Mouse (Mus musculus): Measurements from ENCODE around the gene Mcat. TPM values are rescaled to one million over a fixed set of nuclear protein-coding genes. Genes with fewer than 3 reads are reported as not detected.

Mcat gene
- polyA plus RNA-seq, 1 experiment from 2014 or later, result 35.9 TPM

DNA sequence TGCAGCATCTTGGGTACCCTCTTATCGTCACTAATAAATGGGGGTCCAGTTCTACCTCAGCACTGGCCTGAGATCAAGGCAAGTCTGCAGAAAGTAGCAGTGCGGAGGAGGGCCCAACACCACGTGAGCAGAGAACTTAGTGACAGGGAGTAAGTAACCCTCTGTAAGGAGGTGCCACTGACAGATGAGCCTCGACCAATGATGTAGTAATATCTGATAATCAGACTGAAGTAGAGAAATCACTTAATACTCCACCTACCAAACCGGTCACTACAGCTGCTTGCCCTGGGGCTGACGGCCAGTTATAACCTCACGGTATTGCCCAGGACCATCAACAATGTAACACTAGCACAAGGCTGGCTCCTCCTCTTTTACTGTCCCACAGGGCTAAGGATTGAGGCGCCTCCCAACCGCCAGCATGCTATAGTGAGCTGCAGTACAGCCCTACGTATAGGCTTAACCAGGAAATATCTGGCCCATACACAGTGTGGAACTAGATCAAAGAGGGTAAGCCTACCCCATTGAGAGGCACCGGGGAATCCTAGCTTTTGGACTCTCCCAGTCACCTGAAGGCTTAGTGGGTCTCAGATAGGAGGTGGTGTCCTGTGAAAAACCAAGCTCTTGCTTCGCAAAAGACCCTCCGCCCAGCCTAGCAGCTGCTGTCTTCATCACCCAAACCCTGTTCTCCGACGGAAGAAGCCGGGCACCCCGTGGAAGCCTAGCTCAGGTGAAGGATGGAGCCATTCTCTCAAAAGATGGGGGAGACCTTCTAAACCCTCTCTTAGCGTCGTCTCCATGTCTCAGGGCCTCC lies 30.3 kb upstream of the Mcat start:
- H3K27me3 ChIP-seq, result no peaks in the 10 kb centered on the region
- no peaks in the 10 kb centered on the region for H3K9me3 ChIP-seq
- 12% methylated on average over 19 of the region's 19 CpGs for WGBS
- H3K9ac ChIP-seq (replicated peaks), result peak overlapping the region; percentile 83
- H3K4me1 ChIP-seq (replicated peaks), result peaks cover 34% of the 10 kb centered on the region
- peak overlapping the region; percentile 81 for H3K4me2 ChIP-seq (replicated peaks)
- peaks cover 21% of the 10 kb centered on the region for H3K36me3 ChIP-seq
- ATAC-seq, result peak; percentile 72
- peak overlapping the region; percentile 82 for H3K4me3 ChIP-seq (replicated peaks)
- no peak overlapping the region; the same call in 1 of the 2 replicates for H3K27ac ChIP-seq

GRCm38 (mm10) chr15:83593189-83593585 lies 29.6 kb upstream of the Mcat start:
- Histone ChIP-seq H3K4me3 (replicated peaks) (peak overlapping the region; percentile 82; the same call in 1 of the 2 replicates), H3K4me1 (replicated peaks) (peaks cover 34% of the 10 kb centered on the region), H3K36me3 (peaks cover 25% of the 10 kb centered on the region), H3K27ac (no peak overlapping the region), H3K9me3 (no peaks in the 10 kb centered on the region), H3K9ac (replicated peaks) (peak overlapping the region; percentile 83), H3K4me2 (replicated peaks) (peak overlapping the region; percentile 81), H3K27me3 (no peaks in the 10 kb centered on the region)
- no peak for ATAC-seq

DNA sequence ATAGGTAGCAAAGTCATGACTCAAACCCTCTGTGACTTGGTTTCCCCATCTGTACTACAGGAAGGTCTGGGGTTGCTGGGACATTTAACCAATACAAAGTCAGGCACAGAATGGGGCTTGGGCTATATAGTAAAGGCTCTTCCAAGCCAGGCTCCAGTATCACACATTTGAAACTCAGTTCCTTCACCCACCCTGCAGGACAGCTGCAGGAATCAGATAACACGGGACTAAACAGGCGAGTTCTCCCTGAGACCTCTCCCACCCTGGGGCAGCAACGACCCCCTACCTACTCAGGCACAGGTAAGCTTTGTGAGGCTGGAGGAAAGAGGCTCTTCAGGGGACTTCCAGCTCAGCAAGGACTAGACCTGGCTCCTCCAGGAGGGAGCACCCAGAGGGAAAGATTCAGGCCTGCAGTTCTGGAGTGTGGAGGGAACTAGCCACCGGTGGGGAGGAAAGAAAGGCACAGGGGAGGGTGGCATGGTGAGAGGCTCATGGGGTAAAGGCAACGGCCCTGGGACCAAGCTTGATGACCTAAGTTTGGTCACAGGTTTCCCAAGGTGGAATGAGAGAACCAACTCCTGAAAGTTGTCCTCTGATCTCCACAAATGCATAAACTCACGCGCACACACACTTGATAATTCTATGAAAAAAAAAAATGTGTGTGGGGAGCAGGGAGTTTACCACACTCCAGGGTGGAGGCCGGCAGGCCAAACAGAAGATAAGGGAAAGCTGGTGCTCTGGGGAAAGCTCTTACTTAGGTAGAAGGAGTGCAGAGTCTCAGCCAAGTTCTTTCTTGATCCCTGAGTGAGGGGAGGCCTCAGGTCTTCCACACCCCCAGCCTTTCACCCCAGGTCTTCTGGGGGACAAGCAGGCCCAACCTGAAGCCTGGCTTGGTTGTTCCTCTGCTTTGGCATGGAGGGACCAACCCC lies 28.9 kb upstream of the Mcat start:
- no peaks in the 10 kb centered on the region for H3K9me3 ChIP-seq
- H3K9ac ChIP-seq (replicated peaks), result 0 out of 2 replicates have a peak overlapping the region, but pooled peaks have one; percentile 83
- H3K27me3 ChIP-seq, result no peaks in the 10 kb centered on the region
- ATAC-seq, result no peak
- peak overlapping the region; percentile 81 for H3K4me2 ChIP-seq (replicated peaks)
- H3K4me1 ChIP-seq (replicated peaks), result peaks cover 34% of the 10 kb centered on the region
- H3K27ac ChIP-seq, result no peak overlapping the region
- 80% methylated on average over 8 of the region's 8 CpGs for WGBS
- 0 out of 2 replicates have a peak overlapping the region, but pooled peaks have one; percentile 82 for H3K4me3 ChIP-seq (replicated peaks)
- peaks cover 30% of the 10 kb centered on the region for H3K36me3 ChIP-seq

DNA sequence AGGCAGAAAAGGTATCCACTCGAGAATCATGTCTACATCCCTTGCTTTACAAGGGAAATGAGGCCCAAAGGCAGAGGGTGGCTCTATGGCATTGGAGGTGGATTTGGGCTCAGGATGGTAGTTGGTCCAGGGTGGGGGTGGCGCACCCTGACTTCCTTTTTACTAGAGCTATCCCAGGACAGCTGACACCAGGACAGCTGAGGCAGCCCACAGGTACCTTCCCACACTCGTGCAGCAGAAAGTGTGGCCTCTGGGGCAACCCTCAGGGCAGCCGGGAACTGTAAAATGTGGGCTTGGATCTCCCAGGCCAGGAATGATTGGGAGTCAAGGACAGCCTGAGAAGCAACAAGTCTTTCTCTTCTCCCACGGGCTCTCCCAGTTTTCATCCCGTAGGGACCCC lies 28.2 kb upstream of the Mcat start:
- Histone ChIP-seq H3K4me1 (replicated peaks) (peaks cover 34% of the 10 kb centered on the region), H3K36me3 (peaks cover 38% of the 10 kb centered on the region), H3K4me2 (replicated peaks) (no peak overlapping the region), H3K4me3 (replicated peaks) (no peak overlapping the region), H3K9me3 (no peaks in the 10 kb centered on the region), H3K27ac (no peak overlapping the region), H3K27me3 (no peaks in the 10 kb centered on the region), H3K9ac (replicated peaks) (no peak overlapping the region)
- ATAC-seq, result no peak
- WGBS, result 89% methylated on average over 6 of the region's 6 CpGs

DNA sequence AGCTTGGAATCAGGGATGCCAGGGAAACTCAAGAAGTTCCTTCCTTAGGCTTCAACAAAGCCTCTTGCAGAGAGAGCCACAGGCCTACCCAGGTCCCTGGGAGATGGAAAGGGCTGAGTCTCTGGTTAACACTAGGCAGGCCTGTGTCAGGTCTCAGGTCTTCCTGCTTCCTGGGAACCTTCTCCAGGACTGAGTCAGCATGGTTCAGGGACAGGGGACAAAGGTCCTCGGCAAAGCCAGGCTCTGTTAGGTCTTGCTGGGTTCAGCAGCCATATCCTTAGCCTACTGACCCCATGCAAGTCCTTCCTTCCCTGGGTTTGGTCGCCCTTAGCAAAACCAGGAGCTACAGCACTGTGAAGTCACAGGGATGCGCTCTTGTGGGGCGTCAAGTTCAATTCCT lies 27.3 kb upstream of the Mcat start:
- Histone ChIP-seq H3K27ac (no peak overlapping the region), H3K9me3 (0 out of 2 replicates have a peak, but pooled peaks cover 9% of the 10 kb centered on the region), H3K9ac (replicated peaks) (0 out of 2 replicates have a peak overlapping the region, but pooled peaks have one; percentile 20), H3K4me1 (replicated peaks) (peaks cover 34% of the 10 kb centered on the region), H3K36me3 (peaks cover 47% of the 10 kb centered on the region), H3K27me3 (no peaks in the 10 kb centered on the region), H3K4me3 (replicated peaks) (no peak overlapping the region), H3K4me2 (replicated peaks) (no peak overlapping the region)
- 89% methylated on average over 4 of the region's 4 CpGs for WGBS
- ATAC-seq, result no peak

DNA sequence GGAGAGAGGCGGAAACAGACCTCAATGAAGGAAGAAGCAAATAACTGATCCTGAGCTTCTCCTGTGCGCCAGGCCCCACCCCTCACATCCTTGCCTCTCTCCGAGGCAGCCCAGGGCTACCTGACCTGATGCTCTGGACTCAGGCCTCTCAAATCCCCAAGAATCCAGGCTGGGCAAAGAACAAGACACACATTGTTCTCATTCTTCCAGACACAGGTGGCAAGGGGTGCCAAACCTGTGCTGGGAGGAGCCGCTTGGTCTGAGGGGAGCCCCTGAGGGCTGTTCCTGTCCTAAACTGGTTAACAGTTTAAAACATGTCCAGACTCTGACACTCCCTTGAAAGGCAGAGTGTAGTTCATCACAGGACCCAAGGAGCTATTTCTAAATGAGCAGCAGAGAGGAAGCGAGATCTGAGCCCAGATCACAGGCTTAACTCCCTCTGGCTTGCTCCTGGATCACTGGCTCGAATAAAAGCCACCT lies 21.2 kb upstream of the Mcat start:
- Histone ChIP-seq H3K9ac (replicated peaks) (no peak overlapping the region), H3K4me1 (replicated peaks) (no peaks in the 10 kb centered on the region), H3K4me3 (replicated peaks) (no peak overlapping the region), H3K27ac (no peak overlapping the region), H3K4me2 (replicated peaks) (no peak overlapping the region), H3K9me3 (0 out of 2 replicates have a peak, but pooled peaks cover 9% of the 10 kb centered on the region), H3K27me3 (no peaks in the 10 kb centered on the region), H3K36me3 (peaks cover 92% of the 10 kb centered on the region)
- no peak for ATAC-seq
- WGBS, result 93% methylated on average over 6 of the region's 6 CpGs

DNA sequence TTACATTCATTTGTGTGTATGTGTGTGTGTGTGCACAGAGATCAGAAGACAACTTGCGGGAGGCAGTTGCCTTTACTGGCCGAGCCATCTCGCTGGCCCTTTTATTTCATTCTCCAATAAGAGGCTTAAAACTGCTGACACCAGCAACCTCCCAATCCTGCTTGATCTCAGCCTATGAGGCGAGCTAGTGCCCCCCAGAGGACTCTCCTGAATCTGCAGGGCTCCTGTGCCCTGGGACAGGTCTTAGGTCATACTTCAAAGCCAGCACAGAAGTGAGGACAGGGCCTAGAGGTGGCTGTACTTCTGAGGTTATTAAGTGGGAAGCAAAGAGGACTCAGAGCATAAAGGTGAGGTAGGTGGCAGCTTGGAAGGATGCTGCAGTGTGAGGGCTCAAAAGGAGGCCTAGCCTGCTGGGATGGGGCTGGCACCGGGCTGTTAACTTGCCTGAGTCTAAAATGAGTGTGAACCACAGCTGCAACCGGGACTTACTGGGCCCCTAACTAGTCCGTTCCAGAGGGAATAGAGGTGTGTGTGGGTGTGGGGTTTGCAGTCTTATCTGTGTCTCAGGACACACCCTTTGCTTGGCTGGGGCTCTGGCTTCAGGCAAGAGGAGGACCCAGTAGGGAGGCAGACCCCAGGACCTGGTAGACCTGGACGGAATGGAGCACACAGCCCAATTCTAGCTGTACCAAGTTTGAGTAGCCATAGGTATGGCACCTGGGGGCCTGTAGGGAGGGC lies 20.0 kb upstream of the Mcat start:
- Histone ChIP-seq H3K9ac (replicated peaks) (no peak overlapping the region), H3K4me1 (replicated peaks) (no peaks in the 10 kb centered on the region), H3K4me3 (replicated peaks) (no peak overlapping the region), H3K27me3 (no peaks in the 10 kb centered on the region), H3K9me3 (0 out of 2 replicates have a peak, but pooled peaks cover 9% of the 10 kb centered on the region), H3K27ac (no peak overlapping the region), H3K36me3 (peaks cover 98% of the 10 kb centered on the region), H3K4me2 (replicated peaks) (no peak overlapping the region)
- ATAC-seq, result no peak
- WGBS, result 68% methylated on average over 8 of the region's 8 CpGs

DNA sequence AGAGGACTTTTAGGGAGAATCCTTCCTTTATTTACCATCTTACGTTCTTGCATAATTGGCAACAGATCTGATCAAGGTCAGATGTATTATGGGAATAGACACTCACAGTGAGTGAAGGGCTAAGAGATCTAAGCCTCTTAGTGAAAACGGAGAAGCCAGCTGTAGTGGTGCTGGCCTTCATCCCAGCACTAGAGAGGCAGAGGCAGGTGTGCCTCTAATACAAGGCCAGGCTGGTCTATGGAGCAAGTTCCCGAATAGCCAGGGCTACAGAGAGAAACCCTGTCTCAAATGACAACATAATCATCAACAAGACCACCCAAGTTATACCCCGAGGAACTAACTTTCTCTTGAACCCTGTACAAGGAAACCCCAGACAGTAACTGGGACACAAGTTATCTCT lies 19.3 kb upstream of the Mcat start:
- Histone ChIP-seq H3K27me3 (no peaks in the 10 kb centered on the region), H3K9ac (replicated peaks) (no peak overlapping the region), H3K9me3 (0 out of 2 replicates have a peak, but pooled peaks cover 9% of the 10 kb centered on the region), H3K4me2 (replicated peaks) (no peak overlapping the region), H3K4me1 (replicated peaks) (no peaks in the 10 kb centered on the region), H3K4me3 (replicated peaks) (no peak overlapping the region), H3K27ac (no peak overlapping the region), H3K36me3 (peaks cover 99% of the 10 kb centered on the region)
- no peak for ATAC-seq
- 85% methylated on average over 4 of the region's 4 CpGs for WGBS

GRCm38 (mm10) chr15:83576651-83577050 lies 13.1 kb upstream of the Mcat start:
- Histone ChIP-seq H3K36me3 (peaks cover 74% of the 10 kb centered on the region), H3K9ac (replicated peaks) (no peak overlapping the region), H3K9me3 (no peaks in the 10 kb centered on the region), H3K27me3 (no peaks in the 10 kb centered on the region), H3K4me1 (replicated peaks) (no peaks in the 10 kb centered on the region), H3K4me2 (replicated peaks) (no peak overlapping the region), H3K27ac (no peak overlapping the region), H3K4me3 (replicated peaks) (no peak overlapping the region)
- WGBS, result 96% methylated on average over 9 of the region's 9 CpGs
- no peak for ATAC-seq

GRCm38 (mm10) chr15:83575543-83575942 lies 12.0 kb upstream of the Mcat start:
- H3K4me2 ChIP-seq (replicated peaks), result no peak overlapping the region
- 95% methylated on average over 8 of the region's 8 CpGs for WGBS
- H3K9me3 ChIP-seq, result no peaks in the 10 kb centered on the region

DNA sequence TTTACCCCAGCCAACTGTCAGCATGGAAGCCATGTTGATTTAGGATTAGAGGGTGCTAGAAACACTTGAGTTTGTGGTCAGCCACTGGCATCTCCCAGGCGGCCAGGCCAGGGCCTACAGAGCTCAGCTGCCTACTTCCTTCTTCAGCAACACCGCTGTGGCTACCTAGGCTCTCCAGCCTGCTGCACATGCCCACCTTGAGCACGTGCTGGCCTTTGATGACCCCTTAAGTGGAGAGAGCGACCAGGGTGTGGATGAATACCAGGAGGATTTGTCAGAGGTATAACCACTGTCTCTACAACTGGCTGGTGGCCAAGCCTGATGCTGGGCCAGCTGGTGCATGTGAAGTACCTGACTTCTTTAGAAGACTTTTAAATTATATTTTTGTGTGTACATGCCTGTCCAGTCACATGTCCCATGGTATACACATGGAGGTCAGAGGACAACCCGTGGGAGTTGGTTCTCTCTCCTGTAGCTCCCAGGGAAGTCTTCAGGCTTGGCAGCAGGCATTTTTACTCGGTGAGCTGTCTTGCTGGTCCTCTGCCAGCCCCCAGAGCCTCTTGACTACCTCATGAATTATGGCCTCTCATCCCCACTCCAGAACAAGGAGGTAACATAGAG lies 11.3 kb upstream of the Mcat start:
- no peaks in the 10 kb centered on the region for H3K4me1 ChIP-seq (replicated peaks)
- no peak overlapping the region for H3K9ac ChIP-seq (replicated peaks)
- ATAC-seq, result no peak
- H3K27ac ChIP-seq, result no peak overlapping the region
- H3K36me3 ChIP-seq, result peaks cover 56% of the 10 kb centered on the region
- H3K9me3 ChIP-seq, result no peaks in the 10 kb centered on the region
- no peaks in the 10 kb centered on the region for H3K27me3 ChIP-seq
- no peak overlapping the region for H3K4me3 ChIP-seq (replicated peaks)
- WGBS, result 90% methylated on average over 6 of the region's 6 CpGs
- no peak overlapping the region for H3K4me2 ChIP-seq (replicated peaks)

More at GRCm38 (mm10) chr15:83575543-83575942, 12.0 kb upstream of the Mcat start:
- ATAC-seq, result no peak
- no peak overlapping the region for H3K9ac ChIP-seq (replicated peaks)
- H3K36me3 ChIP-seq, result peaks cover 63% of the 10 kb centered on the region
- no peak overlapping the region for H3K27ac ChIP-seq
- H3K27me3 ChIP-seq, result no peaks in the 10 kb centered on the region
- no peaks in the 10 kb centered on the region for H3K4me1 ChIP-seq (replicated peaks)
- H3K4me3 ChIP-seq (replicated peaks), result no peak overlapping the region
